ENCODE assay signal across 8 mouse cellular contexts in genomic region chr7:70625643-70626231, GRCm38 (mm10).
A peak's percentile ranks its signal among the peaks of the same experiment; 100 is the strongest.
DNase-seq lines count a peak whose midpoint lies in the region; ATAC-seq and TF ChIP-seq lines count a peak whose summit lies in the region.

No protein-coding gene starts in this region.

- H3K9ac ChIP-seq in liver, adult 2 months (ENCODE audit: low read depth, low read length), result peak overlapping the region; percentile 51; the same call in 1 of the 2 replicates
- H3K9ac ChIP-seq in forebrain, embryonic 16.5 days (replicated peaks; ENCODE audit: low read depth, low read length), result no peak overlapping the region; the same call in 1 of the 2 replicates
- peak overlapping the region; percentile 12; the same call in 1 of the 2 replicates for H3K9ac ChIP-seq in liver, embryonic 11.5 days (ENCODE audit: low read depth, low read length)
- H3K9ac ChIP-seq in stomach, embryonic 15.5 days, result no peak overlapping the region

- H3K4me1 ChIP-seq in liver, adult 2 months (ENCODE audit: control insufficient read depth, insufficient read depth, low read length), result peaks cover 8% of the 10 kb centered on the region
- peaks cover 20% of the 10 kb centered on the region for H3K4me1 ChIP-seq in forebrain, embryonic 16.5 days (replicated peaks; ENCODE audit: control insufficient read depth, insufficient read depth, low read length)
- H3K4me1 ChIP-seq in liver, embryonic 11.5 days (replicated peaks; ENCODE audit: control insufficient read depth, insufficient read depth, low read length), result peaks cover 14% of the 10 kb centered on the region
- H3K4me1 ChIP-seq in stomach, embryonic 15.5 days, result peaks cover 22% of the 10 kb centered on the region

- H3K79me2 ChIP-seq in liver, adult 2 months (ENCODE audit: control insufficient read depth, insufficient read depth, low read length), result no peaks in the 10 kb centered on the region

- ATAC-seq in forebrain, embryonic 16.5 days, result peak; percentile 47
- ATAC-seq in liver, embryonic 11.5 days (replicated peaks; ENCODE audit: low FRiP score), result no peak
- ATAC-seq in stomach, embryonic 15.5 days (ENCODE audit: insufficient read depth, low FRiP score, low read depth), result peak; percentile 42

- 52% methylated on average over 10 of the region's 10 CpGs for WGBS in liver, adult 2 months
- 2% methylated on average over 10 of the region's 10 CpGs for WGBS in forebrain, embryonic 16.5 days
- 20% methylated on average over 10 of the region's 10 CpGs for WGBS in liver, embryonic 11.5 days
- 25% methylated on average over 10 of the region's 10 CpGs for WGBS in stomach, embryonic 15.5 days

- no peak for TF ChIP-seq POLR2A in liver, adult 2 months (IDR thresholded peaks at IDR 0.05; ENCODE audit: extremely low read depth, insufficient read depth, low read length)

- H3K36me3 ChIP-seq in liver, adult 2 months (ENCODE audit: control insufficient read depth, insufficient read depth, low read length), result no peaks in the 10 kb centered on the region
- H3K36me3 ChIP-seq in forebrain, embryonic 16.5 days (ENCODE audit: control insufficient read depth, insufficient read depth), result no peaks in the 10 kb centered on the region
- no peaks in the 10 kb centered on the region for H3K36me3 ChIP-seq in liver, embryonic 11.5 days (ENCODE audit: control insufficient read depth, insufficient read depth, low read length)
- no peaks in the 10 kb centered on the region for H3K36me3 ChIP-seq in stomach, embryonic 15.5 days

- no peak overlapping the region; the same call in 1 of the 2 replicates for H3K27ac ChIP-seq in liver, adult 2 months (replicated peaks; ENCODE audit: insufficient read depth, low read depth, low read length)
- H3K27ac ChIP-seq in forebrain, embryonic 16.5 days (ENCODE audit: low read length), result no peak overlapping the region
- no peak overlapping the region for H3K27ac ChIP-seq in liver, embryonic 11.5 days (ENCODE audit: low read depth, low read length)
- peak overlapping the region; percentile 74; the same call in 1 of the 2 replicates for H3K27ac ChIP-seq in stomach, embryonic 15.5 days

- TF ChIP-seq CTCF in liver, adult 2 months (IDR thresholded peaks at IDR 0.05; ENCODE audit: low read depth, low read length), result no peak

- no peak for DNase-seq in liver, adult 2 months (ENCODE audit: extremely low read depth, low read depth, low spot score)
- DNase-seq in liver, result no peak
- no peak for DNase-seq in liver, embryonic 11.5 days (ENCODE audit: low spot score)
- no peak for DNase-seq in T-cell, adult 2 months (ENCODE audit: low spot score)
- no peak for DNase-seq in thymus, adult 18-20 months
- no peak for DNase-seq in retina, embryonic 14.5 days (ENCODE audit: low spot score)

- peak overlapping the region; percentile 38; the same call in 1 of the 2 replicates for H3K4me3 ChIP-seq in liver, adult 2 months (ENCODE audit: insufficient read depth, low read depth, low read length)
- H3K4me3 ChIP-seq in forebrain, embryonic 16.5 days (replicated peaks; ENCODE audit: low read length), result peak overlapping the region; percentile 29
- peak overlapping the region; percentile 28; the same call in 1 of the 2 replicates for H3K4me3 ChIP-seq in liver, embryonic 11.5 days (ENCODE audit: low read depth, low read length)
- peak overlapping the region; percentile 15; the same call in 1 of the 2 replicates for H3K4me3 ChIP-seq in stomach, embryonic 15.5 days (replicated peaks)

- H3K27me3 ChIP-seq in liver, adult 2 months (ENCODE audit: control insufficient read depth, insufficient read depth, low read length), result no peaks in the 10 kb centered on the region
- H3K27me3 ChIP-seq in forebrain, embryonic 16.5 days (replicated peaks; ENCODE audit: control insufficient read depth, insufficient read depth, low read length), result no peaks in the 10 kb centered on the region
- H3K27me3 ChIP-seq in liver, embryonic 11.5 days (replicated peaks; ENCODE audit: control insufficient read depth, insufficient read depth, low read length), result no peaks in the 10 kb centered on the region
- H3K27me3 ChIP-seq in stomach, embryonic 15.5 days (replicated peaks), result no peaks in the 10 kb centered on the region

- H3K9me3 ChIP-seq in forebrain, embryonic 16.5 days (ENCODE audit: control insufficient read depth, low read length), result no peaks in the 10 kb centered on the region
- no peaks in the 10 kb centered on the region for H3K9me3 ChIP-seq in liver, embryonic 11.5 days (ENCODE audit: control insufficient read depth, low read length)
- no peaks in the 10 kb centered on the region for H3K9me3 ChIP-seq in stomach, embryonic 15.5 days

- H3K4me2 ChIP-seq in forebrain, embryonic 16.5 days (ENCODE audit: low read length), result peak overlapping the region; percentile 59
- peak overlapping the region; percentile 56 for H3K4me2 ChIP-seq in liver, embryonic 11.5 days
- peak overlapping the region; percentile 65 for H3K4me2 ChIP-seq in stomach, embryonic 15.5 days

Comparison
In these comparisons a context has a peak if more than half of its experiments do, and no peak if none do; other contexts are left out.
1. H3K9ac ChIP-seq: peak in liver, adult 2 months (single experiment) and liver, embryonic 11.5 days (single experiment); none in forebrain, embryonic 16.5 days (single experiment) and stomach, embryonic 15.5 days (single experiment).
2. Peak in every context shown above with its lines, with median percentiles within 50 percentile points of each other: H3K4me3 ChIP-seq and H3K4me2 ChIP-seq.